Mouse (Mus musculus) gastrocnemius, postnatal 14 days (tissue): ENCODE results near the gene Iqschfp. TPM values are rescaled to one million over a fixed set of nuclear protein-coding genes. Genes with fewer than 3 reads are reported as not detected.

Experiments used
- DNase-seq: peaks from one replicate; pipeline ENCODE4 v3.0.0; 2021; ENCODE audit warnings: mixed read lengths
- intact Hi-C: fragments of 180-260 bp; cut with DNase I; formaldehyde crosslinking; loops from one replicate; pipeline ENCODE4 v1.15.1; 2025; ENCODE audit warnings: low total_unique reads
- total RNA-seq, 2 experiments: library from RNA; stranded (reverse); gene quantifications; 2 replicates each; pipeline ENCODE4 v1.2.3; 2021

Iqschfp gene
- total RNA-seq, 2 experiments from 2014 or later: not detected

- peak; percentile 29 for DNase-seq
- intact Hi-C loops: loop anchor here (5.0 kb wide), 1 partner anchor 486 kb away; no protein-coding TSS in a partner anchor
These were observed 651.0 kb downstream of the Iqschfp start for GRCm38 (mm10) chr3:68542944-68543501.

GRCm38 (mm10) chr3:68544811-68545210 is 652.8 kb downstream of the Iqschfp start:
- no peak for DNase-seq

GRCm38 (mm10) chr3:68545898-68546297 is 653.9 kb downstream of the Iqschfp start:
- no peak for DNase-seq
- intact Hi-C loops: no loop called here

More at GRCm38 (mm10) chr3:68544811-68545210, 652.8 kb downstream of the Iqschfp start:
- intact Hi-C loops: loop anchor here (5.0 kb wide), 1 partner anchor 488 kb away; no protein-coding TSS in a partner anchor

GRCm38 (mm10) chr3:68555087-68555662 is 663.1 kb downstream of the Iqschfp start:
- intact Hi-C loops: no loop called here

GRCm38 (mm10) chr3:68556891-68557290 is 664.9 kb downstream of the Iqschfp start:
- DNase-seq: no peak
- intact Hi-C loops: no loop called here

More at GRCm38 (mm10) chr3:68555087-68555662, 663.1 kb downstream of the Iqschfp start:
- DNase-seq: no peak

- DNase-seq: no peak
- intact Hi-C loops: no loop called here
These were observed 666.7 kb downstream of the Iqschfp start for GRCm38 (mm10) chr3:68558744-68559143.

GRCm38 (mm10) chr3:68560057-68560456 is 668.0 kb downstream of the Iqschfp start:
- intact Hi-C loops: loop anchor here (5.0 kb wide), 1 partner anchor 147 kb away; no protein-coding TSS in a partner anchor
- DNase-seq: no peak

GRCm38 (mm10) chr3:68562838-68563237 is 670.8 kb downstream of the Iqschfp start:
- intact Hi-C loops: loop anchor here (5.0 kb wide), 1 partner anchor 144 kb away; no protein-coding TSS in a partner anchor
- no peak for DNase-seq

- intact Hi-C loops: loop anchor here (5.0 kb wide), 1 partner anchor 143 kb away; no protein-coding TSS in a partner anchor
- DNase-seq: peak; percentile 42
These were observed 671.9 kb downstream of the Iqschfp start for GRCm38 (mm10) chr3:68563922-68564321.

GRCm38 (mm10) chr3:68564978-68565674 is 673.1 kb downstream of the Iqschfp start:
- intact Hi-C loops: loop anchor here (5.0 kb wide), 1 partner anchor 142 kb away; no protein-coding TSS in a partner anchor

GRCm38 (mm10) chr3:68565675-68566055 is 673.6 kb downstream of the Iqschfp start:
- DNase-seq: no peak
- intact Hi-C loops: no loop called here

More at GRCm38 (mm10) chr3:68564978-68565674, 673.1 kb downstream of the Iqschfp start:
- DNase-seq: no peak

- intact Hi-C loops: no loop called here
- DNase-seq: no peak
These were observed 675.5 kb downstream of the Iqschfp start for GRCm38 (mm10) chr3:68567581-68567980.

- intact Hi-C loops: no loop called here
These were observed 676.1 kb downstream of the Iqschfp start for GRCm38 (mm10) chr3:68568149-68568548.

GRCm38 (mm10) chr3:68568716-68569115 is 676.7 kb downstream of the Iqschfp start:
- no peak for DNase-seq
- intact Hi-C loops: no loop called here

More at GRCm38 (mm10) chr3:68568149-68568548, 676.1 kb downstream of the Iqschfp start:
- no peak for DNase-seq

- intact Hi-C loops: no loop called here
- no peak for DNase-seq
These were observed 678.3 kb downstream of the Iqschfp start for GRCm38 (mm10) chr3:68570319-68570718.

- intact Hi-C loops: no loop called here
- DNase-seq: peak; percentile 42
These were observed 680.5 kb downstream of the Iqschfp start for GRCm38 (mm10) chr3:68572249-68573225.

- intact Hi-C loops: no loop called here
- DNase-seq: no peak
These were observed 681.2 kb downstream of the Iqschfp start for GRCm38 (mm10) chr3:68573226-68573624.

- no peak for DNase-seq
These were observed 682.1 kb downstream of the Iqschfp start for GRCm38 (mm10) chr3:68574097-68574496.

GRCm38 (mm10) chr3:68574565-68574964 is 682.5 kb downstream of the Iqschfp start:
- DNase-seq: no peak
- intact Hi-C loops: no loop called here

More at GRCm38 (mm10) chr3:68574097-68574496, 682.1 kb downstream of the Iqschfp start:
- intact Hi-C loops: no loop called here
